Mouse (Mus musculus) embryonic fibroblast, embryonic 13.5 days (primary cell): Measurements from ENCODE around the gene Slc34a1. TPM values are rescaled to one million over a fixed set of nuclear protein-coding genes. Genes with fewer than 3 reads are reported as not detected.

ENCODE experiments used
- H3K27ac ChIP-seq: 2 replicates; pipeline ENCODE4 v1.5.1; 2012; ENCODE audit warnings: low read length, control low read depth, inconsistent platforms; ENCODE audit not compliant: insufficient read depth
- H3K4me1 ChIP-seq: 2 replicates; pipeline ENCODE4 v1.6.1; 2011; ENCODE audit warnings: low read length; ENCODE audit not compliant: control insufficient read depth, insufficient read depth
- H3K4me3 ChIP-seq: 2 replicates; pipeline ENCODE4 v1.5.1; 2011; ENCODE audit warnings: mild to moderate bottlenecking, control low read depth, low read length; ENCODE audit not compliant: insufficient read depth
- CTCF ChIP-seq: IDR thresholded peaks from 2 replicates; pipeline ENCODE4 v1.5.1; 2011; ENCODE audit warnings: mild to moderate bottlenecking, control low read depth, low read length, moderate library complexity, borderline replicate concordance; ENCODE audit not compliant: insufficient read depth
- POLR2A ChIP-seq: IDR thresholded peaks from 2 replicates; pipeline ENCODE4 v1.6.1; 2011; ENCODE audit warnings: low read depth, mild to moderate bottlenecking, control low read depth, low read length, moderate library complexity
- polyA plus RNA-seq: library from polyadenylated mRNA; stranded (reverse); fragments of >200 nt; gene quantifications from 2 replicates; pipeline ENCODE4 v1.2.4, GENCODE M21; 2011; ENCODE audit warnings: low read depth; ENCODE audit not compliant: missing spikeins, insufficient read length

The Slc34a1 gene
- polyA plus RNA-seq, 1 experiment = not detected

- TF ChIP-seq POLR2A (no peak), CTCF (no peak)
- no peak overlapping the region for H3K4me3 ChIP-seq
- peaks cover 5% of the 10 kb centered on the region; the same call in 1 of the 2 replicates for H3K4me1 ChIP-seq
- H3K27ac ChIP-seq = no peak overlapping the region
These were observed 53.3 kb downstream of the Slc34a1 start for GRCm38 (mm10) chr13:55451296-55451695.

GRCm38 (mm10) chr13:55451785-55452549 lies 54.0 kb downstream of the Slc34a1 start:
- no peaks in the 10 kb centered on the region; the same call in 1 of the 2 replicates for H3K4me1 ChIP-seq
- no peak overlapping the region for H3K27ac ChIP-seq
- no peak for TF ChIP-seq POLR2A
- no peak for TF ChIP-seq CTCF
- H3K4me3 ChIP-seq = no peak overlapping the region

GRCm38 (mm10) chr13:55462965-55463364 lies 65.0 kb downstream of the Slc34a1 start:
- no peak overlapping the region for H3K27ac ChIP-seq
- 0 out of 2 replicates have a peak, but pooled peaks cover 10% of the 10 kb centered on the region for H3K4me1 ChIP-seq
- H3K4me3 ChIP-seq = no peak overlapping the region
- no peak for TF ChIP-seq CTCF
- TF ChIP-seq POLR2A = no peak

GRCm38 (mm10) chr13:55463399-55464026 lies 65.5 kb downstream of the Slc34a1 start:
- Histone ChIP-seq H3K27ac (no peak overlapping the region), H3K4me3 (peak overlapping the region; percentile 68; the same call in 1 of the 2 replicates), H3K4me1 (0 out of 2 replicates have a peak, but pooled peaks cover 10% of the 10 kb centered on the region)
- TF ChIP-seq CTCF = no peak

- TF ChIP-seq POLR2A (peak; percentile 29), CTCF (no peak)
- H3K27ac ChIP-seq = peak within 1 kb of the TSS; percentile 87
- H3K4me3 ChIP-seq = peak within 1 kb of the TSS; percentile 68
- 0 out of 2 replicates have a peak, but pooled peaks cover 10% of the 10 kb centered on the region for H3K4me1 ChIP-seq
These were observed 66.3 kb downstream of the Slc34a1 start, which contains the start of gene Prr7 for GRCm38 (mm10) chr13:55464027-55464884. Prr7 (plus strand) TSS chr13:55464267.

- peak overlapping the region; percentile 25 for H3K27ac ChIP-seq
These were observed 67.2 kb downstream of the Slc34a1 start for GRCm38 (mm10) chr13:55465184-55465583.

More at GRCm38 (mm10) chr13:55465184-55465583, 67.2 kb downstream of the Slc34a1 start:
- H3K4me3 ChIP-seq = peak overlapping the region; percentile 68
- TF ChIP-seq POLR2A = no peak
- TF ChIP-seq CTCF = no peak
- H3K4me1 ChIP-seq = 0 out of 2 replicates have a peak, but pooled peaks cover 10% of the 10 kb centered on the region

Other genes starting within 250 kb of the Slc34a1 start
- not detected in 2 replicates for gene Fgfr4, start 245.5 kb upstream of the Slc34a1 start, polyA plus RNA-seq
- 73.9 and 86.2 TPM in 2 replicates for gene Nsd1, start 188.4 kb upstream of the Slc34a1 start, polyA plus RNA-seq
- gene Prelid1, start 77.7 kb upstream of the Slc34a1 start, polyA plus RNA-seq = 267 and 295 TPM in 2 replicates
- 41.4 and 48.0 TPM in 2 replicates for gene Rab24, start 76.2 kb upstream of the Slc34a1 start, polyA plus RNA-seq
- gene Mxd3, start 68.4 kb upstream of the Slc34a1 start, polyA plus RNA-seq = 9.5 and 19.0 TPM in 2 replicates
- gene Lman2, start 35.4 kb upstream of the Slc34a1 start, polyA plus RNA-seq = 66.9 and 70.7 TPM in 2 replicates
- gene Rgs14, start 28.5 kb upstream of the Slc34a1 start, polyA plus RNA-seq = not detected in 2 replicates
- gene Pfn3, start 17.0 kb downstream of the Slc34a1 start, polyA plus RNA-seq = not detected in 2 replicates
- not detected in 2 replicates for gene F12, start 28.6 kb downstream of the Slc34a1 start, polyA plus RNA-seq
- 37.7 and 42.9 TPM in 2 replicates for gene Grk6, start 46.9 kb downstream of the Slc34a1 start, polyA plus RNA-seq
- 2.5 and 4.6 TPM in 2 replicates for gene Prr7, start 66.1 kb downstream of the Slc34a1 start, polyA plus RNA-seq
- gene Dbn1, start 89.9 kb downstream of the Slc34a1 start, polyA plus RNA-seq = 105 and 139 TPM in 2 replicates
- 132 and 179 TPM in 2 replicates for gene Pdlim7, start 115.5 kb downstream of the Slc34a1 start, polyA plus RNA-seq
- gene Dok3, start 131.1 kb downstream of the Slc34a1 start, polyA plus RNA-seq = 0.60 and 0.79 TPM in 2 replicates
- gene Ddx41, start 138.5 kb downstream of the Slc34a1 start, polyA plus RNA-seq = 23.9 and 26.2 TPM in 2 replicates
- gene Fam193b, start 172.9 kb downstream of the Slc34a1 start, polyA plus RNA-seq = 20.9 and 24.5 TPM in 2 replicates
- 228 and 231 TPM in 2 replicates for gene Tmed9, start 175.5 kb downstream of the Slc34a1 start, polyA plus RNA-seq
- 16.4 and 18.7 TPM in 2 replicates for gene B4galt7, start 201.7 kb downstream of the Slc34a1 start, polyA plus RNA-seq
- 47.1 and 50.0 TPM in 2 replicates for gene Caml, start 224.8 kb downstream of the Slc34a1 start, polyA plus RNA-seq
- 46.6 and 52.8 TPM in 2 replicates for gene Ddx46, start 236.8 kb downstream of the Slc34a1 start, polyA plus RNA-seq